9 mouse cellular contexts compared by ENCODE assay signal in genomic region chr17:35556812-35557211, GRCm38 (mm10). TPM values are rescaled to one million over a fixed set of nuclear protein-coding genes. Genes with fewer than 3 reads are reported as not detected.
DNase-seq lines count a peak whose midpoint lies in the region; ATAC-seq and TF ChIP-seq lines count a peak whose summit lies in the region.
"Had no signal": no experiment of that assay in that cellular context is flagged by ENCODE, and none has a peak within 500 bp of the region (broad histone marks: within the 10 kb centered on the region; RNA-seq: fewer than 3 reads in every experiment).

No protein-coding gene starts in this region.

- H3K27ac ChIP-seq in hindbrain, embryonic 14.5 days: no peak overlapping the region
- H3K27ac ChIP-seq in hindbrain, embryonic 16.5 days (ENCODE audit: low read depth, low read length): no peak overlapping the region
- no peak overlapping the region for H3K27ac ChIP-seq in MEL (ENCODE audit: control insufficient read depth, low read depth, low read length)
- H3K27ac ChIP-seq in forebrain, embryonic 11.5 days (ENCODE audit: low read depth, low read length): no peak overlapping the region

- DNase-seq in hindbrain, embryonic 14.5 days (ENCODE audit: low spot score): peak; percentile 61
- DNase-seq in A20 (ENCODE audit: low read depth, low spot score) (peak; percentile 69), MEL (ENCODE audit: low read depth, low spot score) (peak; percentile 56)
- DNase-seq in lung, adult 18-20 months: peak; percentile 51 to 70
- peak; percentile 56 for DNase-seq in testis, postnatal 14 days (ENCODE audit: low spot score)
- DNase-seq in forebrain, embryonic 11.5 days (ENCODE audit: low spot score): no peak

- H3K79me2 ChIP-seq in MEL (ENCODE audit: control insufficient read depth, insufficient read depth, low read length, poor library complexity): no peaks in the 10 kb centered on the region

- H3K4me2 ChIP-seq in hindbrain, embryonic 14.5 days (replicated peaks): no peak overlapping the region
- H3K4me2 ChIP-seq in hindbrain, embryonic 16.5 days (ENCODE audit: low read length): no peak overlapping the region
- H3K4me2 ChIP-seq in forebrain, embryonic 11.5 days (ENCODE audit: low read depth, low read length, severe bottlenecking): no peak overlapping the region

- no peaks in the 10 kb centered on the region for H3K27me3 ChIP-seq in hindbrain, embryonic 14.5 days (ENCODE audit: control insufficient read depth, insufficient read depth, low read length)
- no peaks in the 10 kb centered on the region for H3K27me3 ChIP-seq in hindbrain, embryonic 16.5 days (replicated peaks; ENCODE audit: control insufficient read depth, insufficient read depth, low read length)
- no peaks in the 10 kb centered on the region; a peak in 1 of 4 replicates for H3K27me3 ChIP-seq in MEL (ENCODE audit: control insufficient read depth in 1 of 2, insufficient read depth in 2 of 2, low read length in 2 of 2)
- no peaks in the 10 kb centered on the region for H3K27me3 ChIP-seq in forebrain, embryonic 11.5 days (ENCODE audit: control insufficient read depth, insufficient read depth, low read length)

- H3K4me3 ChIP-seq in hindbrain, embryonic 14.5 days (replicated peaks; ENCODE audit: low read length): no peak overlapping the region
- H3K4me3 ChIP-seq in hindbrain, embryonic 16.5 days (ENCODE audit: low read length): no peak overlapping the region
- H3K4me3 ChIP-seq in MEL (ENCODE audit: control insufficient read depth in 1 of 2, insufficient read depth in 1 of 2, low read depth in 2 of 2, low read length in 2 of 2): no peak overlapping the region
- H3K4me3 ChIP-seq in forebrain, embryonic 11.5 days (ENCODE audit: low read depth, low read length): no peak overlapping the region
- H3K4me3 ChIP-seq: megakaryocyte, embryonic 14.5 days had no signal

- no peaks in the 10 kb centered on the region for H3K4me1 ChIP-seq in hindbrain, embryonic 14.5 days (replicated peaks; ENCODE audit: control insufficient read depth, insufficient read depth, low read length)
- no peaks in the 10 kb centered on the region for H3K4me1 ChIP-seq in hindbrain, embryonic 16.5 days (ENCODE audit: control insufficient read depth, insufficient read depth, low read depth, low read length)
- H3K4me1 ChIP-seq in MEL (ENCODE audit: control insufficient read depth in 1 of 2, insufficient read depth in 2 of 2, low read length in 2 of 2): peaks cover 0 to 6% of the 10 kb centered on the region in 2 experiments; a peak in 1 of 4 replicates
- no peaks in the 10 kb centered on the region for H3K4me1 ChIP-seq in forebrain, embryonic 11.5 days (replicated peaks; ENCODE audit: control insufficient read depth, insufficient read depth, low read length)
- H3K4me1 ChIP-seq: megakaryocyte, embryonic 14.5 days had no signal

- no peak for TF ChIP-seq POLR2A in MEL (IDR thresholded peaks at IDR 0.05; ENCODE audit: control insufficient read depth in 1 of 2, insufficient read depth in 1 of 2, low read depth in 1 of 2, low read length in 2 of 2, poor library complexity in 1 of 2)

- TF ChIP-seq RAD21 in MEL (IDR thresholded peaks at IDR 0.05; ENCODE audit: low read depth, low read length): no peak; the same call in 1 of the 2 replicates

- no peak for TF ChIP-seq EP300 in MEL (IDR thresholded peaks at IDR 0.05; ENCODE audit: low read depth in 1 of 2, low read length in 2 of 2)

- H3K9ac ChIP-seq in hindbrain, embryonic 14.5 days: no peak overlapping the region
- no peak overlapping the region for H3K9ac ChIP-seq in hindbrain, embryonic 16.5 days (ENCODE audit: low read depth, low read length)
- H3K9ac ChIP-seq in MEL (ENCODE audit: control insufficient read depth, low read depth, low read length, poor library complexity, severe bottlenecking): no peak overlapping the region
- H3K9ac ChIP-seq in forebrain, embryonic 11.5 days (ENCODE audit: low read length): no peak overlapping the region

- no peaks in the 10 kb centered on the region for H3K36me3 ChIP-seq in hindbrain, embryonic 14.5 days (replicated peaks; ENCODE audit: control insufficient read depth, insufficient read depth)
- no peaks in the 10 kb centered on the region for H3K36me3 ChIP-seq in hindbrain, embryonic 16.5 days (ENCODE audit: control insufficient read depth, insufficient read depth, low read length)
- H3K36me3 ChIP-seq in MEL (ENCODE audit: control insufficient read depth in 1 of 2, insufficient read depth in 2 of 2, low read length in 2 of 2): no peaks in the 10 kb centered on the region
- H3K36me3 ChIP-seq in forebrain, embryonic 11.5 days (ENCODE audit: control insufficient read depth, insufficient read depth, low read length): no peaks in the 10 kb centered on the region

- WGBS in hindbrain, embryonic 14.5 days: 30% methylated on average over 5 of the region's 5 CpGs
- 28% methylated on average over 5 of the region's 5 CpGs for WGBS in hindbrain, embryonic 16.5 days
- WGBS in forebrain, embryonic 11.5 days: 37% methylated on average over 5 of the region's 5 CpGs

- peak; percentile 64 to 92 (median 81) for TF ChIP-seq CTCF in MEL (IDR thresholded peaks at IDR 0.05 in 2 of 3, conservative IDR thresholded peaks at IDR 0.05 in 1 of 3; ENCODE audit: control insufficient read depth in 1 of 3, insufficient read depth in 1 of 3, low read depth in 2 of 3, low read length in 3 of 3, poor library complexity in 1 of 3, severe bottlenecking in 1 of 3)

- no peak for ATAC-seq in hindbrain, embryonic 14.5 days (ENCODE audit: low FRiP score)
- ATAC-seq in hindbrain, embryonic 16.5 days: no peak
- ATAC-seq in erythroblast, adult 5-6 weeks (replicated peaks; ENCODE audit: low FRiP score, poor library complexity, severe bottlenecking): peak; percentile 74
- no peak for ATAC-seq in forebrain, embryonic 11.5 days (replicated peaks; ENCODE audit: low FRiP score)

- no peaks in the 10 kb centered on the region for H3K9me3 ChIP-seq in hindbrain, embryonic 14.5 days (ENCODE audit: control insufficient read depth, low read length)
- no peaks in the 10 kb centered on the region for H3K9me3 ChIP-seq in hindbrain, embryonic 16.5 days (ENCODE audit: control insufficient read depth, low read length)
- H3K9me3 ChIP-seq in MEL (replicated peaks; ENCODE audit: insufficient read depth, low read length): no peaks in the 10 kb centered on the region
- H3K9me3 ChIP-seq in forebrain, embryonic 11.5 days (ENCODE audit: control insufficient read depth, low read length): no peaks in the 10 kb centered on the region

RNA-seq across cellular contexts. Expression of gene Cdsn, which starts 4.9 kb away (rescaled TPM):
- 0.22 and 0.25 TPM in 2 replicates for polyA plus RNA-seq in hindbrain, embryonic 14.5 days (2014; fragmentation: Nextera tagmentation; extraction: Ambion mirVana)
- polyA plus RNA-seq in hindbrain, embryonic 16.5 days (2015; fragmentation: Nextera tagmentation; extraction: Ambion mirVana): 0.19 and 0.28 TPM in 2 replicates
- 0.08 and 0.23 TPM in 2 replicates for total RNA-seq in MEL (2012; rRNA removed)
- under 1 TPM in 1 of 2 experiments, not detected in 1; 0.79 TPM for polyA plus RNA-seq in MEL (2012; ENCODE audit: insufficient read depth in 1 of 2, insufficient read length in 2 of 2, low read depth in 1 of 2, low replicate concordance in 2 of 2, missing spikeins in 1 of 2)
- not detected in 2 replicates for total RNA-seq in erythroblast, adult 5-6 weeks (2015; ENCODE audit: low replicate concordance)
- not detected in 2 replicates for total RNA-seq in erythroblast, adult 5-6 weeks (2017; ENCODE audit: low replicate concordance)
- not detected in 2 replicates for polyA plus RNA-seq in forebrain, embryonic 11.5 days (2014; fragmentation: Nextera tagmentation; extraction: Ambion mirVana)

RNA-seq across cellular contexts. Expression of gene 2300002M23Rik, which starts 10.4 kb away (rescaled TPM):
- polyA plus RNA-seq in hindbrain, embryonic 14.5 days (2014; fragmentation: Nextera tagmentation; extraction: Ambion mirVana): not detected in 2 replicates
- 0.11 and 0.12 TPM in 2 replicates for polyA plus RNA-seq in hindbrain, embryonic 16.5 days (2015; fragmentation: Nextera tagmentation; extraction: Ambion mirVana)
- not detected in 2 replicates for total RNA-seq in MEL (2012; rRNA removed)
- not detected for polyA plus RNA-seq in MEL (2012; ENCODE audit: insufficient read depth in 1 of 2, insufficient read length in 2 of 2, low read depth in 1 of 2, low replicate concordance in 2 of 2, missing spikeins in 1 of 2)
- total RNA-seq in erythroblast, adult 5-6 weeks (2015; ENCODE audit: low replicate concordance): not detected in 2 replicates
- not detected in 2 replicates for total RNA-seq in erythroblast, adult 5-6 weeks (2017; ENCODE audit: low replicate concordance)
- not detected in 2 replicates for polyA plus RNA-seq in forebrain, embryonic 11.5 days (2014; fragmentation: Nextera tagmentation; extraction: Ambion mirVana)

RNA-seq across cellular contexts. Expression of gene Psors1c2, which starts 23.8 kb away (rescaled TPM):
- 0.26 and 0.72 TPM in 2 replicates for polyA plus RNA-seq in hindbrain, embryonic 14.5 days (2014; fragmentation: Nextera tagmentation; extraction: Ambion mirVana)
- 0.94 and 1.1 TPM in 2 replicates for polyA plus RNA-seq in hindbrain, embryonic 16.5 days (2015; fragmentation: Nextera tagmentation; extraction: Ambion mirVana)
- total RNA-seq in MEL (2012; rRNA removed): 0.20 and 0.27 TPM in 2 replicates
- polyA plus RNA-seq in MEL (2012; ENCODE audit: insufficient read depth in 1 of 2, insufficient read length in 2 of 2, low read depth in 1 of 2, low replicate concordance in 2 of 2, missing spikeins in 1 of 2): 1 to 10 TPM in 1 of 2 experiments, not detected in 1; 1.3 TPM
- total RNA-seq in erythroblast, adult 5-6 weeks (2015; ENCODE audit: low replicate concordance): 1.3 TPM in 1 of 2 replicates, not detected in the other
- not detected in 2 replicates for total RNA-seq in erythroblast, adult 5-6 weeks (2017; ENCODE audit: low replicate concordance)
- 1.3 and 1.4 TPM in 2 replicates for polyA plus RNA-seq in forebrain, embryonic 11.5 days (2014; fragmentation: Nextera tagmentation; extraction: Ambion mirVana)

RNA-seq across cellular contexts. Expression of gene Cchcr1, which starts 39.9 kb away (rescaled TPM):
- polyA plus RNA-seq in hindbrain, embryonic 14.5 days (2014; fragmentation: Nextera tagmentation; extraction: Ambion mirVana): 2.8 and 3.5 TPM in 2 replicates
- 5.8 and 6.3 TPM in 2 replicates for polyA plus RNA-seq in hindbrain, embryonic 16.5 days (2015; fragmentation: Nextera tagmentation; extraction: Ambion mirVana)
- total RNA-seq in MEL (2012; rRNA removed): 11.6 and 14.3 TPM in 2 replicates
- polyA plus RNA-seq in MEL (2012; ENCODE audit: insufficient read depth in 1 of 2, insufficient read length in 2 of 2, low read depth in 1 of 2, low replicate concordance in 2 of 2, missing spikeins in 1 of 2): 10 to 100 TPM in 1 of 2 experiments, not detected in 1; 21.7 TPM
- total RNA-seq in erythroblast, adult 5-6 weeks (2015; ENCODE audit: low replicate concordance): 4.2 and 9.4 TPM in 2 replicates
- total RNA-seq in erythroblast, adult 5-6 weeks (2017; ENCODE audit: low replicate concordance): 25.9 and 66.8 TPM in 2 replicates
- polyA plus RNA-seq in forebrain, embryonic 11.5 days (2014; fragmentation: Nextera tagmentation; extraction: Ambion mirVana): 17.7 and 18.2 TPM in 2 replicates

RNA-seq across cellular contexts. Expression of gene Tcf19, which starts 40.2 kb away (rescaled TPM):
- 12.3 and 16.5 TPM in 2 replicates for polyA plus RNA-seq in hindbrain, embryonic 14.5 days (2014; fragmentation: Nextera tagmentation; extraction: Ambion mirVana)
- polyA plus RNA-seq in hindbrain, embryonic 16.5 days (2015; fragmentation: Nextera tagmentation; extraction: Ambion mirVana): 16.4 and 21.2 TPM in 2 replicates
- 16.6 and 20.3 TPM in 2 replicates for total RNA-seq in MEL (2012; rRNA removed)
- polyA plus RNA-seq in MEL (2012; ENCODE audit: insufficient read depth in 1 of 2, insufficient read length in 2 of 2, low read depth in 1 of 2, low replicate concordance in 2 of 2, missing spikeins in 1 of 2): 10 to 100 TPM in 1 of 2 experiments, not detected in 1; 25.7 TPM
- 18.4 and 30.3 TPM in 2 replicates for total RNA-seq in erythroblast, adult 5-6 weeks (2015; ENCODE audit: low replicate concordance)
- total RNA-seq in erythroblast, adult 5-6 weeks (2017; ENCODE audit: low replicate concordance): 18.8 and 19.0 TPM in 2 replicates
- 58.4 and 59.4 TPM in 2 replicates for polyA plus RNA-seq in forebrain, embryonic 11.5 days (2014; fragmentation: Nextera tagmentation; extraction: Ambion mirVana)
